Mouse (Mus musculus): ENCODE measurements around the gene Ephb2.

- no peak for TF ChIP-seq POLR2A (IDR thresholded peaks at IDR 0.05; ENCODE audit: control insufficient read depth, low read depth, low read length)
- TF ChIP-seq CTCF (IDR thresholded peaks at IDR 0.05; ENCODE audit: control insufficient read depth, insufficient read depth, insufficient replicate concordance, low read depth, low read length), result no peak
Measured at GRCm38 (mm10) chr4:136780201-136780895, 55.4 kb downstream of the Ephb2 start.

Data from testis, adult 2 months (tissue).